Mouse (Mus musculus) midbrain, embryonic 10.5 days (tissue): ENCODE results near the gene Fbxl4. TPM values are rescaled to one million over a fixed set of nuclear protein-coding genes. Genes with fewer than 3 reads are reported as not detected.

ENCODE experiments used
- DNase-seq: peaks from one replicate; pipeline ENCODE4 v3.0.0-alpha.2; 2017; ENCODE audit warnings: low spot score
- H3K27ac ChIP-seq: fragments of 300-500 bp; sonication (generic); replicated peaks from 2 replicates; pipeline ENCODE4 v1.5.1; 2016; ENCODE audit warnings: mild to moderate bottlenecking
- H3K27me3 ChIP-seq: fragments of 300-500 bp; sonication (generic); 2 replicates; pipeline ENCODE4 v1.6.1; 2016; ENCODE audit warnings: low read depth, mild to moderate bottlenecking; ENCODE audit not compliant: poor library complexity, severe bottlenecking
- H3K36me3 ChIP-seq: fragments of 300-500 bp; sonication (generic); 2 replicates; pipeline ENCODE4 v1.6.1; 2016; ENCODE audit warnings: mild to moderate bottlenecking, moderate library complexity
- H3K4me1 ChIP-seq: fragments of 300-500 bp; sonication (generic); 2 replicates; pipeline ENCODE4 v1.6.1; 2016
- H3K4me3 ChIP-seq: fragments of 300-500 bp; sonication (generic); 2 replicates; pipeline ENCODE4 v1.5.1; 2016; ENCODE audit warnings: mild to moderate bottlenecking, moderate library complexity
- H3K9me3 ChIP-seq: fragments of 300-500 bp; sonication (generic); replicated peaks from 2 replicates; pipeline ENCODE4 v1.6.1; 2016; ENCODE audit warnings: mild to moderate bottlenecking
- WGBS: fragments of 180-500 bp; shearing (Covaris S2); methylation state at CpG from one replicate; pipeline ENCODE4 v1.1.7; 2016; 5-methylcytosine and 5-hydroxymethylcytosine counted together
- polyA plus RNA-seq: library from polyadenylated mRNA; unstranded; fragments of >200 nt; fragmentation: Nextera tagmentation; extraction: Ambion mirVana; gene quantifications from 2 replicates; pipeline ENCODE4 v1.2.1, GENCODE M21; 2016

Fbxl4 gene
- polyA plus RNA-seq, 1 experiment from 2014 or later = 6.2 TPM

DNA sequence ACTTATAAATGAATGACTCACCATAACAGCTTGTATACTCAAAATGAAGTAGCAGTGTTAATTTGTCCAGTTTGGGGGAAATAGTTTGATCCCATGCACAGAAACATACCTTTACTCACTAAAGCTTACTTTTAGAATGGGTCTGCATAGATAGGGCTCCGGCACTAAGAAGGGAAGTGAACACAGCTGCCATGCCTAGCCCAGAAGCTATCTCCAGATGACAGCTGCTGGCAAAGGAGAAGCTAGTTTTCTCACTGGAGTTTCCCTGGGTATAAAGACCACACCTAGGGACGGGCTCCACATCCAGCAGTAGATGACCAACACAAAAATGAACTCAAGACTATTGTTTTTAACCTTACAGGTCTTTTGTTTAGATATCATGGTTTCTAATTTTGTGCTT lies 38.1 kb downstream of the Fbxl4 start:
- 0 out of 2 replicates have a peak, but pooled peaks cover 6% of the 10 kb centered on the region for H3K9me3 ChIP-seq
- H3K27me3 ChIP-seq = no peaks in the 10 kb centered on the region
- no peak overlapping the region for H3K4me3 ChIP-seq
- H3K27ac ChIP-seq = no peak overlapping the region
- H3K36me3 ChIP-seq = peaks cover 14% of the 10 kb centered on the region
- 83% methylated on average over 2 of the region's 2 CpGs for WGBS
- peaks cover 12% of the 10 kb centered on the region for H3K4me1 ChIP-seq
- DNase-seq = no peak

- Histone ChIP-seq H3K27me3 (no peaks in the 10 kb centered on the region), H3K9me3 (0 out of 2 replicates have a peak, but pooled peaks cover 6% of the 10 kb centered on the region), H3K27ac (no peak overlapping the region), H3K36me3 (peaks cover 23% of the 10 kb centered on the region), H3K4me3 (no peak overlapping the region), H3K4me1 (peaks cover 12% of the 10 kb centered on the region)
- no peak for DNase-seq
- 100% methylated on average over 1 of the region's 1 CpGs for WGBS
These were observed 39.2 kb downstream of the Fbxl4 start for GRCm38 (mm10) chr4:22396484-22397000.

DNA sequence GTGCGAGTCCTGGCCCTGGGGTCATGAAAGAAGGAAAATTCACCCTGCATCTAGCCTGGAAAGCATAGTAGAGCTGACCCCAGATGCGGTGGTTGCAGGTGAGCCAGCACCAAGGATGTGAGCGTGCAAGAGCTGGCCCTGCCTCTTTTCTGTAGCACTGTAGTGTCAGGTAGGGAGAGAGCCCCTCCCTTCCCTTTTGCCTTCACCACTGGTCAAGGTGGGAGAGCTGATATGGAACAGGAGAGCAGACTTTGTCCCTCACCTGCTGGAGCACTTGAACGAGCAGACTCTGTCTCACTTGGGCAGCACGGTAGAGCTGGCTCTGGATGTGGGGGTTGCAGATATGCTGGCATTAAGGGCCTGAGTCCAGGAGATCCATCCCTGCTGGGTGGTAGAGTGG lies 39.7 kb downstream of the Fbxl4 start:
- Histone ChIP-seq H3K4me1 (peaks cover 12% of the 10 kb centered on the region), H3K9me3 (0 out of 2 replicates have a peak, but pooled peaks cover 6% of the 10 kb centered on the region)
- 97% methylated on average over 5 of the region's 5 CpGs for WGBS

DNA sequence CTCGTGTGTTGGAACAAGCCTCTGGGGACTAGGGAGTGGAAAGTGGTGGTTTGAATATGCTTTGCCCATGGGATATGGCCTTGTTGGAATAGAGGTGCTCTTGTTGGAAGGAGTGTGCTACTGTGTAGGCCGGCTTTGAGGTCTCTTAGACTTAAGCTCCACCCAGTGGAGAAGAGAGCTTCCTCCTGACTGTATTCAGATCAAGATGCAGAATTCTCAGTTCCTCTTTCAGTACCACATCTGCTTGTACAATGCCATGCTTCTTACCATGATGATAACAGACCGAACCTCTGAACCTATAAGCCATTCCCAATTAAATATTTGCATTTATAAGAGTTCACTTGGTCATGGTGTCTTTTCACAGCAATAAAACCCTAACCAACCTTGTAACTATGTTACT lies 44.7 kb downstream of the Fbxl4 start:
- Histone ChIP-seq H3K36me3 (peaks cover 38% of the 10 kb centered on the region), H3K4me1 (no peaks in the 10 kb centered on the region), H3K4me3 (no peak overlapping the region), H3K27ac (no peak overlapping the region), H3K27me3 (no peaks in the 10 kb centered on the region), H3K9me3 (0 out of 2 replicates have a peak, but pooled peaks cover 6% of the 10 kb centered on the region)
- no peak for DNase-seq
- 86% methylated on average over 3 of the region's 3 CpGs for WGBS

More for the DNA sequence above, 39.7 kb downstream of the Fbxl4 start:
- Histone ChIP-seq H3K4me3 (no peak overlapping the region), H3K27me3 (no peaks in the 10 kb centered on the region), H3K36me3 (peaks cover 26% of the 10 kb centered on the region), H3K27ac (no peak overlapping the region)
- DNase-seq = no peak

- Histone ChIP-seq H3K9me3 (0 out of 2 replicates have a peak, but pooled peaks cover 6% of the 10 kb centered on the region), H3K4me3 (no peak overlapping the region), H3K27me3 (no peaks in the 10 kb centered on the region), H3K4me1 (no peaks in the 10 kb centered on the region), H3K27ac (no peak overlapping the region), H3K36me3 (peaks cover 34% of the 10 kb centered on the region)
- DNase-seq = no peak
- WGBS = 95% methylated on average over 10 of the region's 10 CpGs
These were observed 45.6 kb downstream of the Fbxl4 start for GRCm38 (mm10) chr4:22402930-22403329.

GRCm38 (mm10) chr4:22420627-22421026 lies 63.3 kb downstream of the Fbxl4 start:
- Histone ChIP-seq H3K9me3 (no peaks in the 10 kb centered on the region), H3K27ac (no peak overlapping the region), H3K27me3 (no peaks in the 10 kb centered on the region), H3K4me1 (no peaks in the 10 kb centered on the region), H3K36me3 (no peaks in the 10 kb centered on the region), H3K4me3 (no peak overlapping the region)
- 94% methylated on average over 2 of the region's 2 CpGs for WGBS
- no peak for DNase-seq

GRCm38 (mm10) chr4:22422400-22422799 lies 65.1 kb downstream of the Fbxl4 start:
- Histone ChIP-seq H3K4me1 (no peaks in the 10 kb centered on the region), H3K9me3 (no peaks in the 10 kb centered on the region), H3K27ac (no peak overlapping the region), H3K4me3 (no peak overlapping the region), H3K36me3 (peaks cover 3% of the 10 kb centered on the region; the same call in 1 of the 2 replicates), H3K27me3 (no peaks in the 10 kb centered on the region)
- 94% methylated on average over 4 of the region's 4 CpGs for WGBS
- no peak for DNase-seq

GRCm38 (mm10) chr4:22428150-22428549 lies 70.8 kb downstream of the Fbxl4 start:
- H3K4me1 ChIP-seq = no peaks in the 10 kb centered on the region
- no peak overlapping the region for H3K27ac ChIP-seq
- DNase-seq = no peak
- WGBS = 91% methylated on average over 3 of the region's 3 CpGs
- H3K27me3 ChIP-seq = no peaks in the 10 kb centered on the region
- no peak overlapping the region for H3K4me3 ChIP-seq
- peaks cover 3% of the 10 kb centered on the region; the same call in 1 of the 2 replicates for H3K36me3 ChIP-seq
- H3K9me3 ChIP-seq = no peaks in the 10 kb centered on the region

GRCm38 (mm10) chr4:22469575-22469974 lies 112.2 kb downstream of the Fbxl4 start:
- no peaks in the 10 kb centered on the region for H3K27me3 ChIP-seq
- no peak overlapping the region for H3K27ac ChIP-seq
- H3K4me3 ChIP-seq = no peak overlapping the region
- H3K4me1 ChIP-seq = no peaks in the 10 kb centered on the region
- H3K36me3 ChIP-seq = peaks cover 2% of the 10 kb centered on the region; the same call in 1 of the 2 replicates
- no peaks in the 10 kb centered on the region for H3K9me3 ChIP-seq
- WGBS = 84% methylated on average over 1 of the region's 1 CpGs
- DNase-seq = no peak

- H3K9me3 ChIP-seq = no peaks in the 10 kb centered on the region
- peaks cover 18% of the 10 kb centered on the region for H3K36me3 ChIP-seq
- under 1% methylated on average over 23 of the region's 23 CpGs for WGBS
- peak; percentile 86 for DNase-seq
- peak overlapping the region; percentile 99 for H3K27ac ChIP-seq
- H3K4me3 ChIP-seq = peak overlapping the region; percentile 99
- H3K4me1 ChIP-seq = peaks cover 66% of the 10 kb centered on the region
- peaks cover 24% of the 10 kb centered on the region for H3K27me3 ChIP-seq
These were observed 119.8 kb downstream of the Fbxl4 start for GRCm38 (mm10) chr4:22476967-22477710.

DNA sequence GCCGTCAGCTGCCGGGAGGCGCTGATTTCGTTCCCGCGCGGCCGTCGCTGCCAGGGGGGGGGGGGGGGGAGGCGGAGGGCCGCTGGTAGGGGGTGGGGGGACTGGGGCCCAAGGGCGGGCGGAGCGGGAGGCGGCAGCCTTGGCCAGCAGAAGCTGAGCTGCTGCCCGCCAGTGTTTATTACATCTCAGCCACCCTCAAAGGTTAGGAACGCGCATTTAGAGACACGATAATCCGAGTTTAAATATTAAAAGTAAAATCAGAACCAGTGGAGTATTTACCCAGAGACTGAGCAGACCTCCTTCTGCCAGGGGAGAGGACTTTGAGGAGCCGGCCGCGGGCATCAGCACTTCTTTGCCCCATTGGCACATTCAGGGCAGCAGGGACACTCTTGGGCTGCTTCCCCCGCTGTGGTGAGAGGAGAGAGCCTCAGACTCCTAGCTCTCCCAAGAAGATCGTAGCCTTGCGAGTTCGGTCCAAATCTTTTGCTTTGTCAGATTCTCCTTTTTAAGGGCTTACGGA lies 120.4 kb downstream of the Fbxl4 start:
- peak overlapping the region; percentile 99 for H3K27ac ChIP-seq
- H3K9me3 ChIP-seq = no peaks in the 10 kb centered on the region
- WGBS = under 1% methylated on average over 21 of the region's 28 CpGs
- H3K4me1 ChIP-seq = peaks cover 68% of the 10 kb centered on the region
- peak overlapping the region; percentile 99 for H3K4me3 ChIP-seq
- no peak for DNase-seq
- H3K27me3 ChIP-seq = peaks cover 24% of the 10 kb centered on the region
- peaks cover 19% of the 10 kb centered on the region for H3K36me3 ChIP-seq

- peak overlapping the region; percentile 99 for H3K27ac ChIP-seq
- no peaks in the 10 kb centered on the region for H3K9me3 ChIP-seq
- H3K4me1 ChIP-seq = peaks cover 68% of the 10 kb centered on the region
- DNase-seq = peak; percentile 59
- H3K36me3 ChIP-seq = peaks cover 29% of the 10 kb centered on the region
- H3K4me3 ChIP-seq = peak overlapping the region; percentile 99
- under 1% methylated on average over 30 of the region's 30 CpGs for WGBS
- H3K27me3 ChIP-seq = peaks cover 24% of the 10 kb centered on the region
These were observed 121.4 kb downstream of the Fbxl4 start for GRCm38 (mm10) chr4:22478488-22479367.
